In genomic region chr2:160872890-160873382, GRCm38 (mm10) we compare ENCODE assay signal across 8 mouse cellular contexts. TPM values are rescaled to one million over a fixed set of nuclear protein-coding genes. Genes with fewer than 3 reads are reported as not detected.
DNase-seq lines count a peak whose midpoint lies in the region; ATAC-seq and TF ChIP-seq lines count a peak whose summit lies in the region.

Gene Zhx3, minus strand, starts transcription at chr2:160872998.

- H3K9ac ChIP-seq in lung, postnatal 0 days (replicated peaks; ENCODE audit: low read depth) = peak within 1 kb of the TSS; percentile 93

- no peaks in the 10 kb centered on the region for H3K27me3 ChIP-seq in Patski
- H3K27me3 ChIP-seq in hindbrain, embryonic 10.5 days (ENCODE audit: insufficient read depth, poor library complexity, severe bottlenecking) = no peaks in the 10 kb centered on the region
- H3K27me3 ChIP-seq in lung, postnatal 0 days (replicated peaks; ENCODE audit: insufficient read depth, low read length) = no peaks in the 10 kb centered on the region

- DNase-seq in Patski (ENCODE audit: low read depth, low spot score) = peak; percentile 57
- DNase-seq in cerebellum, adult 9-11 months = peak; percentile 95
- DNase-seq in frontal cortex, adult 2 months (ENCODE audit: extremely low spot score in 1 of 2, low spot score in 1 of 2) = peak; percentile 74 to 88
- peak; percentile 98 for DNase-seq in hindbrain, embryonic 10.5 days (ENCODE audit: low spot score)
- peak; percentile 88 to 95 for DNase-seq in layer of hippocampus, postnatal 10 days (ENCODE audit: low spot score in 2 of 2)
- peak; percentile 96 for DNase-seq in lung, postnatal 0 days (ENCODE audit: low spot score)
- DNase-seq in ovary, postnatal 14 days (ENCODE audit: low spot score) = peak; percentile 86
- DNase-seq in thymus, postnatal 14 days = peak; percentile 95

- POLR2A ChIA-PET in Patski (lab: Charles Lee) = interaction anchor here (0.6 to 1.3 kb wide), 2 partner anchors 12 to 69 kb away, joined by 3 read pairs; no protein-coding TSS in a partner anchor

- no peaks in the 10 kb centered on the region for H3K9me3 ChIP-seq in hindbrain, embryonic 10.5 days
- no peaks in the 10 kb centered on the region for H3K9me3 ChIP-seq in lung, postnatal 0 days (ENCODE audit: low read length)

- peak within 1 kb of the TSS; percentile 92 for H3K4me3 ChIP-seq in hindbrain, embryonic 10.5 days
- H3K4me3 ChIP-seq in lung, postnatal 0 days (ENCODE audit: low read depth, low read length) = peak within 1 kb of the TSS; percentile 94

- peak; percentile 96 for ATAC-seq in Patski
- ATAC-seq in lung, postnatal 0 days = peak; percentile 95

- CTCF ChIA-PET in Patski (lab: Charles Lee) = interaction anchor here (0.9 to 1.3 kb wide), 3 partner anchors 12 to 112 kb away, joined by 3 to 4 read pairs (median 4); no protein-coding TSS in a partner anchor

- peaks cover 10% of the 10 kb centered on the region for H3K4me1 ChIP-seq in hindbrain, embryonic 10.5 days (replicated peaks)
- H3K4me1 ChIP-seq in lung, postnatal 0 days (ENCODE audit: insufficient read depth, low read depth, low read length) = no peaks in the 10 kb centered on the region

- H3K27ac ChIP-seq in hindbrain, embryonic 10.5 days = peak within 1 kb of the TSS; percentile 95
- peak within 1 kb of the TSS; percentile 98 for H3K27ac ChIP-seq in lung, postnatal 0 days (ENCODE audit: low read length)

- TF ChIP-seq EP300 in lung, postnatal 0 days (IDR thresholded peaks at IDR 0.05) = no peak

- TF ChIP-seq CTCF in Patski (IDR thresholded peaks at IDR 0.05) = no peak
- no peak for TF ChIP-seq CTCF in lung, postnatal 0 days (IDR thresholded peaks at IDR 0.05)

- in situ Hi-C loops in Patski (cut with MboI; ENCODE audit: low pct_unique_long_range_greater_than_20kb) = no loop called here

- 2% methylated on average over 48 of the region's 48 CpGs for WGBS in hindbrain, embryonic 10.5 days
- 2% methylated on average over 38 of the region's 48 CpGs for WGBS in lung, postnatal 0 days

- H3K4me2 ChIP-seq in lung, postnatal 0 days (replicated peaks; ENCODE audit: low read depth, low read length) = peak within 1 kb of the TSS; percentile 76

- H3K36me3 ChIP-seq in hindbrain, embryonic 10.5 days = no peaks in the 10 kb centered on the region
- no peaks in the 10 kb centered on the region for H3K36me3 ChIP-seq in lung, postnatal 0 days (ENCODE audit: insufficient read depth, low read length)

RNA-seq across cellular contexts. Expression of gene Zhx3, which starts in this region (rescaled TPM):
- polyA plus RNA-seq in Patski (2021) = 14.6 TPM
- polyA plus RNA-seq in frontal cortex, adult 2 months (2012; rRNA removed) = 18.7 and 19.2 TPM in 2 replicates
- polyA plus RNA-seq in hindbrain, embryonic 10.5 days (2016; fragmentation: Nextera tagmentation; extraction: Ambion mirVana) = 7.3 and 7.6 TPM in 2 replicates
- total RNA-seq in layer of hippocampus, postnatal 10 days (2021) = 10 to 100 TPM; 95.8 to 99.3 TPM
- 7.2 and 10.9 TPM in 2 replicates for polyA plus RNA-seq in lung, postnatal 0 days (2015; fragmentation: Nextera tagmentation; extraction: Ambion mirVana)

Comparison
In these comparisons a context has a peak if more than half of its experiments do, and no peak if none do; other contexts are left out.
1. Peak in every context shown above with its lines: DNase-seq, ATAC-seq, H3K4me3 ChIP-seq and H3K27ac ChIP-seq.